Mouse (Mus musculus) heart, postnatal 36 days (tissue): Measurements from ENCODE around the gene Rab3c. TPM values are rescaled to one million over a fixed set of nuclear protein-coding genes. Genes with fewer than 3 reads are reported as not detected.

Experiments used
- DNase-seq, 2 experiments: peaks; one replicate each; pipeline ENCODE4 v3.0.0; 2021 to 2022
- intact Hi-C: fragments of 180-260 bp; cut with DNase I; formaldehyde crosslinking; loops from one replicate; pipeline ENCODE4 v1.15.1; 2025
- total RNA-seq, 2 experiments: library from RNA; stranded (reverse); gene quantifications; 2 replicates each; pipeline ENCODE4 v1.2.3; 2021

The Rab3c gene
- total RNA-seq, result under 1 TPM in 1 of 2 experiments, not detected in 1; 0.08 TPM

- intact Hi-C loops, result no loop called here
- no peak for DNase-seq
These were observed at the start of gene Rab3c for GRCm38 (mm10) chr13:110280563-110281144. Rab3c (minus strand) TSS chr13:110280996.

- DNase-seq, result no peak
- intact Hi-C loops, result loop anchor here (2.0 kb wide), 1 partner anchor 256 kb away; no protein-coding TSS in a partner anchor
These were observed 38.0 kb upstream of the Rab3c start for GRCm38 (mm10) chr13:110318746-110319145.

- intact Hi-C loops, result no loop called here
- no peak for DNase-seq
These were observed 26.4 kb upstream of the Rab3c start for GRCm38 (mm10) chr13:110307188-110307587.

- intact Hi-C loops, result no loop called here
- no peak for DNase-seq
These were observed 16.3 kb upstream of the Rab3c start for GRCm38 (mm10) chr13:110297112-110297511.

DNA sequence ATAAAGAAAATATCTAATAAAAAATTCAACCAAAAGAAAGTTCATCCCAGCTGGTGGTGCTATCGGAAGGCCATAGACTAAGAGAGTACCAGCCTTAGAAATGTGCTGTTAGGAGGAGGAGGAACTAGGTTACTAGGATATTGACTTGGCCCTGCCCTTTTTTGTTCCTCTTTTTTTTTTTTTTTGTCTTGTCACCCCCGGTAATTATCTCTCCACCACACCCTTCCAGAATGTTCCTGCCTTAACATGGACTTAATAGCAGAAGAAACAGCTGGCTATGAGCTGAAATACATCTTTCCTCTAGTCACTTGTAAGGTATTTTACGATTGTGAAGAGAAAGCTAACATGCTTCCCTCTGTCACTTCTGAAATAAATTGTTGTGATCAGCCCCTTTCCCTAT, 7.7 kb upstream of the Rab3c start:
- intact Hi-C loops, result no loop called here
- DNase-seq, result no peak

- intact Hi-C loops, result no loop called here
- DNase-seq, result no peak
These were observed 3.0 kb upstream of the Rab3c start for GRCm38 (mm10) chr13:110283781-110284180.

DNA sequence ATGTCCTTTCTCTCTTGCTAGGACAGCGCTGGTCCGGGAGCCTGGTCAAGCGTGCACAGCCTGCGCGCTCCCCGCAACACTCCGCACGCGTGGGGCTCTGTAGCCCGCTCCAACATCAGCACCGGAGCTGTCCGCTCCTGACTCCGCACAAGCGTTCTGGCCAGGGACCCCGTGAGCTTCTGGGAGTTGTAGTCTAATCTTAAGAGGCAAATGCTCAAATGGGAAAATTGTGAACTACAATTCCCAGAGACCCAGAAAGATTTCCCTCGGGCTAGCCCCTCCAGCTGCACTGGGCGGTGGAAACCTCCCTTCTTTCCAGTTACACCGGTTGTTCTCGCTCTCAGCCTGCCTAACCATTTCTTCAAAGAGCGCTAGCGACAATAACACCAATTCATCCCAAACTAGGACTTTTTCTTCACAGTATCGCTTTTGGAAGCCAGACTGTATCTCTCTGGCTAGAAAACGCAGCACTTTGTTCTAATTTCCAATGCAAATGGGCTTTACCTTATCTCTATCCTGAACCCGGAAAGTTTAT, 701 bp downstream of the Rab3c start:
- peak; percentile 5 to 8 for DNase-seq
- intact Hi-C loops, result no loop called here

- intact Hi-C loops, result no loop called here
These were observed 1.6 kb downstream of the Rab3c start for GRCm38 (mm10) chr13:110278976-110279736.

DNA sequence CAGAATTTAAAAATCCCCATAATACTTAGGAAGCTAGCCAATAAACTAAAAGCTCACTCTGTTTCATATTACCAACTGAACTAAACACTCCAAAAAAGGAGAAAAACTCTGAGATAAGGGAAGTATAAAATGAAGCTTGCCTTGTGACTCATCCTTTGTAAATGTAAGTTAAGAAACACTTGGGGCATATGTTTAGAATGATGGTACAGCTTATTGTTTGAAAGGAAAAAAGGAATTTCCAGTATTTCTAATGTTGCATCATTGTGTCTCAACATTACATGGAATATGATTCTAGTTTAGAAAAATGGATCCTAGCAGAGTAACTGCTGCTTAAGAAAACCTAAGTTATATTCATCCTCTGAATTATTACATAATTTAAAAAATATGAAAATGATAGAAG, 3.1 kb downstream of the Rab3c start:
- DNase-seq, result no peak
- intact Hi-C loops, result no loop called here

More at GRCm38 (mm10) chr13:110278976-110279736, 1.6 kb downstream of the Rab3c start:
- DNase-seq, result no peak

DNA sequence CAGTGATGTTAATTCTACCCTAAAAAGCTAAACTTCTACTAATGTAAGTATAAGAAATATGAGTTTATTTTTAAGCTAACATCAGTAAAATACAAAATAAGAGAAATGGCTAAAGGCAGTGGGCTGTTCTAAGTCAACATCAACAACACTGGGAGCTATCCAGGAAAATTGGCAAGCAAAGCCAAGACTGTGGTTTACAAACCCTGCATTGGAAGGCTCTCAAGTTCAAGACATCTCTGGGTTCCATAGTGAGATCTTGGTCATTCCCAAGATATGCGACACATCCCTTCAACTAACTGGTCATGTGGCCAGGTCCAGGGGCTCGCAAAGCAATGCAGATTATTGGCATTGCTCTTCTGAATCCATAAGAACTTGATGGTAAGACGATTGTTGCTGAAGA, 5.3 kb downstream of the Rab3c start:
- DNase-seq, result no peak

DNA sequence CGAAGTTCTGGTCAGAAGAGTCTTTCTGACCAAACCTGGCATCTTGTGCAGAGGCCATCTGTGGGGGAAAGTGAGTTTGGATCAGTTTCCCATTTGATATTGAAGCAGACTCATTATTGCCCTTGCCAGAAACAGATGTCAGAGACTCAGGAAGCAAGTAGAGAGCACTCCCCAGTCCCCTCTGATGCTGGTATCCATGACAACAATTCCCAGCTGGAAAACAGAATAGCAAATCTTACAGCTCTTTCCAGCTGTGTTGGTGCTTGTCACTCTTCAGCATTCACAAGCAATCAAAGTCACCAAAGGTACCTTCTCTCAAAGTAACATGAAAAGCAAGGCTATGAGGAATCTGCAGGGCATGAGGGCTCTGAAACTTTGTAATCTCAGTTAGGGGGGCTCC, 20.1 kb downstream of the Rab3c start:
- intact Hi-C loops, result no loop called here
- DNase-seq, result peak in 1 of 2 experiments; percentile 7

More for the DNA sequence above, 5.3 kb downstream of the Rab3c start:
- intact Hi-C loops, result no loop called here

- intact Hi-C loops, result no loop called here
- DNase-seq, result no peak
These were observed 29.3 kb downstream of the Rab3c start for GRCm38 (mm10) chr13:110251453-110251852.

DNA sequence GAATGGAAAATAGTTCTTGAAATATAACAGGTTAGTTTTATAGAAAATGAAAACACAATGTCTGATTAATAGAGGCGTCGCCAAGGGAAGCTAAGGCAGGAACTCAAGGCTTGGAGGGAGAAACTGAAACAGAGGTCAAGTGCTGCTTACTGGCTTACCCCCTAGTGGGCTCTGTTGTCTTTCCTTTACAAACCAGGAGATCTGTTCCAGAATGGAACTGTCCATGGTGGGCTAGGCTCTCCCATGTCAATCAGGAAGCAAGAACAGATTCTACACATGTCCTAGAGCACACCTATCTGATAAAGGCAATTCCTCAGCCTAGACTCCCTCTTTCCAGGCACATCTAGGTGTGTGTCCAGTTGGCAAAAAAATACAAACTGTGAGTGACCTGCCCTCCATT, 32.3 kb downstream of the Rab3c start:
- no peak for DNase-seq
- intact Hi-C loops, result no loop called here

DNA sequence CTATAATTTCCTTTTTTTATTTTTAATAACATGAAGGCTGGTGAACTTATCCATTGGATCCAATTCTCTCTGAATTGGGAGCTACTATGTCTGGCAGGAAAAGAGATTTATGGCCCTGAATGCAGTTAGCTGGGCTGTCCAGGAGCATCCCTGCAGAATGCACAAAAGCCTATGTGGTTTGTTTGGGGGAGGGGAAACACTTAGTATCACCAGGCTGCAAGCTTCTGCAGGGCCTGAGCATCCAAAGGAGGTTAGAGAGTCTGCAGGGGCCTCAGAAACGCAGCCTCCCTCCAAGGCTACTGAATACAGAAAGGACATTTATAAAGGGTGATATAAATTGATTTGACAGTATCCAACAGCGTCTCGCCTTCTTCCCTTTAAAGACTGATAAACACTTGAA, 41.8 kb downstream of the Rab3c start:
- no peak for DNase-seq
- intact Hi-C loops, result no loop called here

GRCm38 (mm10) chr13:110237209-110237935, 43.4 kb downstream of the Rab3c start:
- peak in 1 of 2 experiments; percentile 1 for DNase-seq
- intact Hi-C loops, result no loop called here

- DNase-seq, result no peak
- intact Hi-C loops, result no loop called here
These were observed 47.4 kb downstream of the Rab3c start for GRCm38 (mm10) chr13:110233364-110233763.

GRCm38 (mm10) chr13:110231086-110231688, 49.6 kb downstream of the Rab3c start:
- DNase-seq, result no peak
- intact Hi-C loops, result no loop called here

DNA sequence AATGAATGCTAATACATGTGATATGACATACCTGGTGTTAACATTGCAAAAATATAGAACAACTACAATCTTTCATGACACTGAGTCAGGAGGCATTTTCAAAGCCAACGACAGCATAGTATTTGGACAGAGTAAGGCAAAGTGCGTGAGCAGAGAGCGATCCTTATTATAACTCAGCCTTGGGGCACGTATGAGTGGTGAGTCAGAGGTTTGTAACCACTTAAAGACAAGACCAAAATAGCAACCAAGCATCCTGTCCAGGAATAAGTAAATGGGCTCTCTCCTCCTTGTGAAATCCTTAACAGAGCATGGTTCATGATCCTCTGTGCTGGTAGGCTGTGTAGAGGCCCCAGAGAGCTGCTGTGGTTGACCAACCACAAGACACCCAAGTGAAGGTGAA, 50.8 kb downstream of the Rab3c start:
- intact Hi-C loops, result no loop called here

DNA sequence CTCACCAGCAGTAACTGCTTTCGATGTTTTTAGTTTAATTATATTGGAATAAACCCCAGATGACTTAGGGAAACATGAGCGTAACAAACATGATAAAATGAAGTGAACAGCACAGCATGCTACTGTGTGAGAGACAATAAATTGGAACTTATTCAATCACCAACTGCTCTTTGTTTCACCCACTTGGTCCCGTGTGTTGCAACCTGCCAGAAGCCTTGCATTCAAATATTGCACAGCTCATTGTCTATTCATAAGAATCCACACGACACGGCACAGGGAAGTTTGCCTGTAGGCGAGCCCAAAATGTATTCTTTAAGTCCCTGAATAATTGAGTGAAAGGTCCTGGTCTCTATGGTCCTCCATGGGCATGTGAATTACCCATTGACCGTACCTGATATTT, 61.6 kb downstream of the Rab3c start:
- no peak for DNase-seq
- intact Hi-C loops, result no loop called here

More for the DNA sequence above, 50.8 kb downstream of the Rab3c start:
- no peak for DNase-seq

GRCm38 (mm10) chr13:110218497-110218896, 62.3 kb downstream of the Rab3c start:
- DNase-seq, result no peak
- intact Hi-C loops, result no loop called here
